Mouse (Mus musculus) lung, adult 2 months (tissue): ENCODE data around the gene Rtp4. TPM values are rescaled to one million over a fixed set of nuclear protein-coding genes. Genes with fewer than 3 reads are reported as not detected.

Experiments
- DNase-seq: peaks from one replicate; pipeline ENCODE4 v3.0.0; 2022
- H3K4me1 ChIP-seq: fragments of 200-500 bp; 2 replicates; pipeline ENCODE4 v1.6.1; 2011; ENCODE audit warnings: low read length; ENCODE audit not compliant: control insufficient read depth, insufficient read depth
- H3K4me3 ChIP-seq: fragments of 200-500 bp; replicated peaks from 2 replicates; pipeline ENCODE3; 2011; ENCODE audit warnings: low read depth, mild to moderate bottlenecking, control low read depth, low read length; ENCODE audit errors: extremely low read depth
- CTCF ChIP-seq: fragments of 200-500 bp; IDR thresholded peaks from 2 replicates; pipeline ENCODE4 v1.5.1; 2011; ENCODE audit warnings: mild to moderate bottlenecking, low read length, control low read depth; ENCODE audit not compliant: insufficient read depth
- POLR2A ChIP-seq: fragments of 200-500 bp; IDR thresholded peaks from 2 replicates; pipeline ENCODE4 v1.6.1; 2011; ENCODE audit warnings: low read depth, mild to moderate bottlenecking, control low read depth, low read length, borderline replicate concordance; ENCODE audit errors: extremely low read depth
- WGBS: fragments of 180-500 bp; shearing (Covaris S2); methylation state at CpG from one replicate; pipeline ENCODE4 v1.1.7; 2018; 5-methylcytosine and 5-hydroxymethylcytosine counted together
- polyA plus RNA-seq: library from polyadenylated mRNA; depleted of rRNA; stranded (reverse); fragments of >200 nt; gene quantifications from 2 replicates; pipeline ENCODE4 v1.2.3, GENCODE M21; 2012

Rtp4 gene
- polyA plus RNA-seq, 1 experiment: 21.3 TPM

- TF ChIP-seq POLR2A: no peak
- TF ChIP-seq CTCF: no peak
- no peak for DNase-seq
- peaks cover 22% of the 10 kb centered on the region for H3K4me1 ChIP-seq
- WGBS: 66% methylated on average over 8 of the region's 8 CpGs
- H3K4me3 ChIP-seq: no peak overlapping the region
Measured at GRCm38 (mm10) chr16:23496245-23496924, 23.7 kb upstream of the Rtp4 start.

GRCm38 (mm10) chr16:23497440-23497839 is 22.7 kb upstream of the Rtp4 start:
- 9% methylated on average over 3 of the region's 3 CpGs for WGBS
- Histone ChIP-seq H3K4me1 (peaks cover 22% of the 10 kb centered on the region), H3K4me3 (no peak overlapping the region)
- no peak for DNase-seq
- TF ChIP-seq POLR2A: no peak
- TF ChIP-seq CTCF: no peak

- H3K4me3 ChIP-seq: no peak overlapping the region
- DNase-seq: no peak
- H3K4me1 ChIP-seq: peaks cover 22% of the 10 kb centered on the region
- TF ChIP-seq POLR2A (no peak), CTCF (no peak)
- WGBS: 33% methylated on average over 1 of the region's 1 CpGs
Measured at GRCm38 (mm10) chr16:23497881-23498280, 22.2 kb upstream of the Rtp4 start.

GRCm38 (mm10) chr16:23498691-23499131 is 21.4 kb upstream of the Rtp4 start:
- 18% methylated on average over 7 of the region's 7 CpGs for whole genome bisulfite sequencing
- peaks cover 22% of the 10 kb centered on the region for H3K4me1 ChIP-seq
- H3K4me3 ChIP-seq: peak overlapping the region; percentile 36
- TF ChIP-seq POLR2A (no peak), CTCF (no peak)
- DNase-seq: no peak

- no peak overlapping the region for H3K4me3 ChIP-seq
- WGBS: 60% methylated on average over 5 of the region's 5 CpGs
- no peak for DNase-seq
- H3K4me1 ChIP-seq: peaks cover 22% of the 10 kb centered on the region
- TF ChIP-seq POLR2A (no peak), CTCF (no peak)
Measured at GRCm38 (mm10) chr16:23500558-23500957, 19.5 kb upstream of the Rtp4 start.

GRCm38 (mm10) chr16:23501288-23501687 is 18.8 kb upstream of the Rtp4 start:
- Histone ChIP-seq H3K4me1 (peaks cover 22% of the 10 kb centered on the region), H3K4me3 (no peak overlapping the region)
- WGBS: 86% methylated on average over 2 of the region's 2 CpGs
- no peak for TF ChIP-seq CTCF
- TF ChIP-seq POLR2A: no peak
- no peak for DNase-seq

- TF ChIP-seq CTCF: no peak
- no peak for TF ChIP-seq POLR2A
- H3K4me3 ChIP-seq: no peak overlapping the region
- WGBS: 73% methylated on average over 3 of the region's 3 CpGs
- no peak for DNase-seq
- peaks cover 18% of the 10 kb centered on the region for H3K4me1 ChIP-seq
Measured at GRCm38 (mm10) chr16:23502478-23502877, 17.6 kb upstream of the Rtp4 start.

- peaks cover 12% of the 10 kb centered on the region for H3K4me1 ChIP-seq
- DNase-seq: no peak
- no peak for TF ChIP-seq POLR2A
- no peak for TF ChIP-seq CTCF
- H3K4me3 ChIP-seq: no peak overlapping the region
- WGBS: 73% methylated on average over 4 of the region's 4 CpGs
Measured at GRCm38 (mm10) chr16:23503351-23503750, 16.7 kb upstream of the Rtp4 start.

GRCm38 (mm10) chr16:23504320-23504744 is 15.8 kb upstream of the Rtp4 start:
- no peak for TF ChIP-seq POLR2A
- no peak for TF ChIP-seq CTCF
- DNase-seq: no peak
- H3K4me3 ChIP-seq: no peak overlapping the region
- peaks cover 3% of the 10 kb centered on the region; the same call in 1 of the 2 replicates for H3K4me1 ChIP-seq
- WGBS: 89% methylated on average over 3 of the region's 3 CpGs

GRCm38 (mm10) chr16:23505904-23506687 is 14.0 kb upstream of the Rtp4 start:
- WGBS: 54% methylated on average over 11 of the region's 11 CpGs
- Histone ChIP-seq H3K4me1 (no peaks in the 10 kb centered on the region), H3K4me3 (no peak overlapping the region)
- DNase-seq: no peak
- TF ChIP-seq CTCF (no peak), POLR2A (no peak)
